Mouse (Mus musculus) kidney, adult 2 months (tissue): ENCODE results near the gene Cdk1.

ENCODE experiments used
- CTCF ChIP-seq: fragments of 200-500 bp; conservative IDR thresholded peaks from 2 replicates; pipeline ENCODE4 v1.5.1; 2011; ENCODE audit warnings: low read depth, mild to moderate bottlenecking, control low read depth, low read length, moderate library complexity, mixed read lengths; ENCODE audit not compliant: insufficient read depth, insufficient read length
- POLR2A ChIP-seq: fragments of 200-500 bp; IDR thresholded peaks from one replicate; pipeline ENCODE4 v1.6.1; 2011; ENCODE audit warnings: low read depth, low read length, control low read depth

DNA sequence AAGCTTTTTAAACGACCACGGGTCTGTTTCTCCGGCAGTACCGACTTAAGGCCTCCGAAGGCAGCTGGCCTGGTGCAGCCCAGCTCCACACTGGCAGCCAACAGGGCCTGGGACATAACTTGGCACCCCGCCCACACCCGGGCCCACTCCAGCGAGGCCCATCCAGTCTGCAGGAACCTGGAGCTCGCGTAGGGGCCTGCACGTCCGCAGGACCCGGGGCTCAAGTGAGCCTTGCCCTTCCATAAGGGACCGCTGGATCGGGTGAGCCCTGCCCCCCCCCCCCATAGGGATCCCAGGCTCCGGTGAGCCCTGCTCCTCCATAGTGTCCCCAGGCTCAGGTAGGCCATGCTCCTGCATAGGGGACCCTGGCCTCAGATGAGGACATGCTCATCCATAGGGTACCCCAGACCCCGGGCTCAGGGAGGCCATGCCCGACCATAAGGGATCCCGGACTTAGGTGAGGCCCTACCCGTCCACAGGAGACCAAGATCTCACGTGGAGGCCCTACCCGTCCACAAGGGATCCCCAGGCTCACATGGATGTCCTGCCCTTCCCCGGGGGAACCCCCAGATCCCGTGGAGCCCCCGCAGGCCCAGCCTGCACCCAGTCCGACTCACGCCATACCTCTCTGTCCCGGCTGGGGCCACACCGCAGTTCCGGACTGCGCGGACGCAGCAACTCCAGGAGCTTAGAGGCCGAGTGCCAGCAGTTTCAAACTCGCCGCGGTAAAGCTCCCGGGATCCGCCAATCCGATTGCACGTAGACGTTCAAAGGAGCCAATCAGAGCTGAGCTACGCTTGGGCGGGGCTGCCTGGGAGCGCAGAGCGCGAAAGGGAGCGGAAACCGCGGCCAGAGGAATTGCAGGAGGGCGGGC is at the start of gene Cdk1:
- TF ChIP-seq POLR2A = no peak
- TF ChIP-seq CTCF = no peak
